Mouse (Mus musculus) activated CD4-positive, CD25-positive, alpha-beta regulatory T cell (primary cell): ENCODE measurements around the gene Cyp2c65. TPM values are rescaled to one million over a fixed set of nuclear protein-coding genes. Genes with fewer than 3 reads are reported as not detected.

Source experiments
- polyA plus RNA-seq, 2 experiments: library from polyadenylated mRNA; unstranded; fragments of 100-300 nt; shearing (Covaris generic); gene quantifications; one replicate each; pipeline ENCODE4 v1.2.1; 2017

Gene Cyp2c65
- polyA plus RNA-seq: not detected

DNA sequence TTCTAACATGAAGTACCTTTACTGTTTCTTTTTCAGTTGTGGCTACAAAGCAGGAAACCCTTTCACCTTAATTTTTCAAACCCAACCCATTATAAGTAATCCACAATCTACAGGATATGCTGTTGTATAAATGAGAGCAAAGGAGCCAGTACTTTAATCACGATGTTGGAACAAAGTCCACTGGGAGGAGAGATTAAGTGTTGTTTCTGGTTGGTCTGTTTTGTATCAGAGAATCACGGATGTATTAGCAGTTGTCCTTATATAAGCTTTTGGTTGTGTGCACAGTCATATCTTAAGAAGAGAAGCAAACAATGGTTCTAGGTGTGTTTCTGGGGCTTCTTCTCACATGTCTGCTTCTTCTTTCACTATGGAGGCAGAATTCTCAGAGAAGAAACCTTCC is at the start of gene Cyp2c65:
Gene Cyp2c65, plus strand, starts transcription at position 297 of the 400 bp plus-strand sequence.

GRCm38 (mm10) chr19:39113644-39114043 is 52.8 kb downstream of the Cyp2c65 start, which contains the start of gene Cyp2c66:
Cyp2c66 (plus strand) TSS chr19:39113898.

Other genes starting within 250 kb of the Cyp2c65 start
- gene Noc3l, start 241.8 kb upstream of the Cyp2c65 start, polyA plus RNA-seq: 1 to 10 TPM; 8.0 to 9.1 TPM
- gene Tbc1d12, start 224.4 kb upstream of the Cyp2c65 start, polyA plus RNA-seq: 1 to 10 TPM; 1.7 to 2.6 TPM
- 10 to 100 TPM; 26.0 to 31.7 TPM for gene Hells, start 130.1 kb upstream of the Cyp2c65 start, polyA plus RNA-seq
- gene Cyp2c55, start 54.0 kb upstream of the Cyp2c65 start, polyA plus RNA-seq: not detected
- gene Cyp2c66, start 52.9 kb downstream of the Cyp2c65 start, polyA plus RNA-seq: under 1 TPM in 1 of 2 experiments, not detected in 1; 0.10 TPM
- gene Cyp2c29, start 208.4 kb downstream of the Cyp2c65 start, polyA plus RNA-seq: under 1 TPM in 1 of 2 experiments, not detected in 1; 0.38 TPM